Comparison of ENCODE assay signal across 9 mouse cellular contexts in the genomic region with DNA sequence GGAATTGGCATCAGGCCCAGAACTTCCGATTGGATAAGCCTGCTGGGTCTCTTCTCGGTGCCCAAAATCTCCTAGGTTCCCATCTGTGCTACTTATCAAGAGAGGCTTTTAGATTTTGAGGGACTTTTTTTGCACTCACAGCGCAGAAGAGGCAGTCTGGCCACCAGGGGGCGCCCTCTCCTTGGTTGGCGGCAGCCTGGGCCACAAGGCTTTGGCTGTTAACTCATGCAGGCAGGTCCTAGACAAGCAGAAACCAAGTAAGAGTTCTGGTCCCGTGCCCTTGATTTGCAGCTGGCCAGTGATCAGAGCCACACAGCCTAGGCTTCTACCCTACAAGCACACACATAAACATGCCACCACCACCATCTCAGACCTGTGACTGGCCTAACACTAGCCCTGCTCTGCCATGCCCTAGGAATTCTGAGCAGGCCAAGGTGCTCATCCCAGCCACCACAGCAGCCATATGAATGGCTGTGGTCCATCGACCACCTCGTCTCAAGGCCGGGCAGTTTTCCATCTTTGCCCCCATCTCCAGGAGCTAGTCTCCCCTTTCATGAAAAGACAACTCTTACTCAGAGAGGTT. TPM values are rescaled to one million over a fixed set of nuclear protein-coding genes. Genes with fewer than 3 reads are reported as not detected.
A peak's percentile ranks its signal among the peaks of the same experiment; 100 is the strongest.
DNase-seq lines count a peak whose midpoint lies in the region; ATAC-seq and TF ChIP-seq lines count a peak whose summit lies in the region.
"Had no signal": no experiment of that assay in that cellular context is flagged by ENCODE, and none has a peak within 500 bp of the region (broad histone marks: within the 10 kb centered on the region; RNA-seq: fewer than 3 reads in every experiment).

No protein-coding gene starts in this region.

- no peaks in the 10 kb centered on the region; the same call in 1 of the 2 replicates for H3K27me3 ChIP-seq in cerebellum, adult 2 months (ENCODE audit: control insufficient read depth, insufficient read depth, low read length)
- peaks cover under 1% of the 10 kb centered on the region; the same call in 1 of the 2 replicates for H3K27me3 ChIP-seq in small intestine, adult 2 months (ENCODE audit: control insufficient read depth, insufficient read depth, low read length)

- no peaks in the 10 kb centered on the region for H3K36me3 ChIP-seq in small intestine, adult 2 months (ENCODE audit: control insufficient read depth, insufficient read depth, low read length)
- H3K36me3 ChIP-seq: neural tube, embryonic 12.5 days had no signal

- H3K27ac ChIP-seq in cerebellum, adult 2 months (ENCODE audit: insufficient read depth, low read length) = no peak overlapping the region
- H3K27ac ChIP-seq in small intestine, adult 2 months (ENCODE audit: insufficient read depth, low read depth, low read length) = no peak overlapping the region
- H3K27ac ChIP-seq: neural tube, embryonic 12.5 days had no signal

- 23% methylated on average over 9 of the region's 9 CpGs for WGBS in cerebellum, adult 2 months
- 30% methylated on average over 9 of the region's 9 CpGs for WGBS in small intestine, adult 2 months

- TF ChIP-seq CTCF in cerebellum, adult 2 months (IDR thresholded peaks at IDR 0.05; ENCODE audit: borderline replicate concordance, insufficient read depth, low read depth, low read length) = peak; percentile 67
- TF ChIP-seq CTCF in small intestine, adult 2 months (IDR thresholded peaks at IDR 0.05; ENCODE audit: extremely low read depth, insufficient read length, insufficient replicate concordance, low read depth, low read length) = peak; percentile 90

- ATAC-seq in hematopoietic stem cell, adult 5-6 weeks (replicated peaks in 1 of 2; ENCODE audit: insufficient read depth in 1 of 2, low FRiP score in 2 of 2, low TSS enrichment in 1 of 2, low read depth in 1 of 2, poor library complexity in 2 of 2, severe bottlenecking in 2 of 2) = peak; percentile 65 to 84
- ATAC-seq in inflammation-experienced regulatory T-cells, adult 6 months = no peak

- DNase-seq in R1 (ENCODE audit: low read depth, low spot score) = peak; percentile 83
- DNase-seq in cerebellum, adult 2 months = peak; percentile 45 to 57
- DNase-seq in frontal cortex, adult 2 months (ENCODE audit: extremely low spot score in 1 of 2, low spot score in 1 of 2) = peak; percentile 20 to 85
- DNase-seq in layer of hippocampus, postnatal 25 days (ENCODE audit: extremely low spot score in 1 of 2, low spot score in 1 of 2) = peak; percentile 77 to 96
- DNase-seq in lung, postnatal 4 days = peak; percentile 79 to 86

- no peak for TF ChIP-seq POLR2A in cerebellum, adult 2 months (IDR thresholded peaks at IDR 0.05; ENCODE audit: borderline replicate concordance, insufficient read depth, low read length)
- TF ChIP-seq POLR2A in small intestine, adult 2 months (IDR thresholded peaks at IDR 0.05; ENCODE audit: low read depth, low read length) = no peak

- no peak overlapping the region for H3K4me3 ChIP-seq in cerebellum, adult 2 months (replicated peaks; ENCODE audit: insufficient read depth, low read depth, low read length)
- H3K4me3 ChIP-seq in small intestine, adult 2 months (ENCODE audit: low read depth, low read length) = no peak overlapping the region
- H3K4me3 ChIP-seq: neural tube, embryonic 12.5 days had no signal

- H3K4me1 ChIP-seq in cerebellum, adult 2 months (ENCODE audit: control insufficient read depth, insufficient read depth, low read length) = no peaks in the 10 kb centered on the region
- H3K4me1 ChIP-seq in small intestine, adult 2 months (ENCODE audit: control insufficient read depth, insufficient read depth, insufficient read length, low read length) = no peaks in the 10 kb centered on the region
- H3K4me1 ChIP-seq: neural tube, embryonic 12.5 days had no signal

RNA-seq across cellular contexts. Expression of a gene that starts 12.5 kb away (rescaled TPM):
- not detected in 2 replicates for polyA plus RNA-seq in cerebellum, adult 2 months (2012; rRNA removed)
- 0.28 and 1.6 TPM in 2 replicates for polyA plus RNA-seq in frontal cortex, adult 2 months (2012; rRNA removed)
- not detected in 2 replicates for total RNA-seq in hematopoietic stem cell, adult 5-6 weeks (2017)
- total RNA-seq in layer of hippocampus, postnatal 25 days (2021) = not detected
- 4.6 and 10.1 TPM in 2 replicates for polyA plus RNA-seq in small intestine, adult 2 months (2012; rRNA removed)
- not detected for polyA plus RNA-seq in inflammation-experienced regulatory T-cells, adult 6 months (2017; shearing (Covaris generic))

RNA-seq across cellular contexts. Expression of a gene that starts 18.7 kb away (rescaled TPM):
- 39.7 and 42.6 TPM in 2 replicates for polyA plus RNA-seq in cerebellum, adult 2 months (2012; rRNA removed)
- 31.0 and 33.4 TPM in 2 replicates for polyA plus RNA-seq in frontal cortex, adult 2 months (2012; rRNA removed)
- 26.6 and 26.8 TPM in 2 replicates for total RNA-seq in hematopoietic stem cell, adult 5-6 weeks (2017)
- total RNA-seq in layer of hippocampus, postnatal 25 days (2021) = 10 to 100 TPM; 55.0 to 55.4 TPM
- 34.1 and 107 TPM in 2 replicates for polyA plus RNA-seq in small intestine, adult 2 months (2012; rRNA removed)
- polyA plus RNA-seq in inflammation-experienced regulatory T-cells, adult 6 months (2017; shearing (Covaris generic)) = 1 to 10 TPM; 4.9 to 6.9 (median 6.7) TPM
